Mouse (Mus musculus) spleen, postnatal 36 days (tissue): ENCODE data around the gene Ubtf.

Experiments
- DNase-seq, 2 experiments: peaks; one replicate each; pipeline ENCODE4 v3.0.0; 2022; ENCODE audit warnings: low spot score in 2 of 2, mixed read lengths in 1 of 2

Gene Ubtf

GRCm38 (mm10) chr11:102347683-102348082 is 28.1 kb upstream of the Ubtf start:
- no peak for DNase-seq

GRCm38 (mm10) chr11:102346926-102347325 is 27.4 kb upstream of the Ubtf start:
- no peak for DNase-seq

GRCm38 (mm10) chr11:102344458-102344857 is 24.9 kb upstream of the Ubtf start:
- DNase-seq: no peak

GRCm38 (mm10) chr11:102342742-102343141 is 23.2 kb upstream of the Ubtf start:
- no peak for DNase-seq

GRCm38 (mm10) chr11:102341101-102341500 is 21.6 kb upstream of the Ubtf start:
- DNase-seq: no peak

- DNase-seq: no peak
Measured at GRCm38 (mm10) chr11:102339624-102340023, 20.1 kb upstream of the Ubtf start.

GRCm38 (mm10) chr11:102339195-102339594 is 19.7 kb upstream of the Ubtf start:
- DNase-seq: no peak

- no peak for DNase-seq
Measured at GRCm38 (mm10) chr11:102338561-102338960, 19.0 kb upstream of the Ubtf start.

- no peak for DNase-seq
Measured at GRCm38 (mm10) chr11:102337921-102338320, 18.4 kb upstream of the Ubtf start.

- no peak for DNase-seq
Measured at GRCm38 (mm10) chr11:102336191-102336590, 16.6 kb upstream of the Ubtf start.

- DNase-seq: no peak
Measured at GRCm38 (mm10) chr11:102334973-102335700, 15.6 kb upstream of the Ubtf start.

GRCm38 (mm10) chr11:102334010-102334409 is 14.5 kb upstream of the Ubtf start:
- no peak for DNase-seq

GRCm38 (mm10) chr11:102333061-102333460 is 13.5 kb upstream of the Ubtf start:
- DNase-seq: no peak

GRCm38 (mm10) chr11:102331806-102332205 is 12.3 kb upstream of the Ubtf start:
- no peak for DNase-seq

- DNase-seq: no peak
Measured at GRCm38 (mm10) chr11:102330039-102330438, 10.5 kb upstream of the Ubtf start.

GRCm38 (mm10) chr11:102329518-102329917 is 10.0 kb upstream of the Ubtf start:
- DNase-seq: no peak

- DNase-seq: no peak
Measured at GRCm38 (mm10) chr11:102327839-102328238, 8.3 kb upstream of the Ubtf start.

- no peak for DNase-seq
Measured at GRCm38 (mm10) chr11:102327250-102327649, 7.7 kb upstream of the Ubtf start.

- no peak for DNase-seq
Measured at GRCm38 (mm10) chr11:102323516-102323915, 4.0 kb upstream of the Ubtf start.

GRCm38 (mm10) chr11:102321931-102322330 is 2.4 kb upstream of the Ubtf start:
- no peak for DNase-seq

GRCm38 (mm10) chr11:102320686-102321005 is 1.1 kb upstream of the Ubtf start:
- DNase-seq: no peak

- peak; percentile 79 to 83 for DNase-seq
Measured at GRCm38 (mm10) chr11:102319941-102320685, 571 bp upstream of the Ubtf start.
